Mouse (Mus musculus) heart, postnatal 10 days (tissue): ENCODE measurements around the gene Dohh. TPM values are rescaled to one million over a fixed set of nuclear protein-coding genes. Genes with fewer than 3 reads are reported as not detected.

Source experiments
- DNase-seq, 2 experiments: peaks; one replicate each; pipeline ENCODE4 v3.0.0; 2021
- intact Hi-C: fragments of 180-260 bp; cut with DNase I; formaldehyde crosslinking; loops from one replicate; pipeline ENCODE4 v1.15.1; 2025
- total RNA-seq, 2 experiments: library from RNA; stranded (reverse); gene quantifications; 2 replicates each; pipeline ENCODE4 v1.2.3; 2021

Gene Dohh
- total RNA-seq, 2 experiments from 2014 or later, result 53.2 to 57.5 TPM

- intact Hi-C loops, result no loop called here
- DNase-seq, result no peak
Measured at GRCm38 (mm10) chr10:81401205-81401520, 16.9 kb downstream of the Dohh start.

- peak; percentile 86 to 88 for DNase-seq
- intact Hi-C loops, result no loop called here
Measured at GRCm38 (mm10) chr10:81401521-81402226, 17.4 kb downstream of the Dohh start.

- intact Hi-C loops, result no loop called here
- no peak for DNase-seq
Measured at GRCm38 (mm10) chr10:81402227-81402765, 18.1 kb downstream of the Dohh start.

GRCm38 (mm10) chr10:81403511-81403910 lies 19.3 kb downstream of the Dohh start:
- intact Hi-C loops, result no loop called here
- DNase-seq, result no peak

- no peak for DNase-seq
- intact Hi-C loops, result no loop called here
Measured at GRCm38 (mm10) chr10:81404082-81404481, 19.9 kb downstream of the Dohh start.

- intact Hi-C loops, result no loop called here
- no peak for DNase-seq
Measured at GRCm38 (mm10) chr10:81404720-81405119, 20.5 kb downstream of the Dohh start.

- intact Hi-C loops, result loop anchor here (2.0 kb wide), 1 partner anchor 15 kb away; no protein-coding TSS in a partner anchor
- DNase-seq, result peak; percentile 61 to 81
Measured at GRCm38 (mm10) chr10:81405588-81406201, 21.5 kb downstream of the Dohh start.

GRCm38 (mm10) chr10:81406504-81407440 lies 22.5 kb downstream of the Dohh start:
- intact Hi-C loops, result loop anchor here (2.0 kb wide), 1 partner anchor 16 kb away; no protein-coding TSS in a partner anchor
- DNase-seq, result no peak

GRCm38 (mm10) chr10:81407539-81408423 lies 23.6 kb downstream of the Dohh start:
- intact Hi-C loops, result loop anchor here (2.0 kb wide), 1 partner anchor 17 kb away; no protein-coding TSS in a partner anchor

GRCm38 (mm10) chr10:81408424-81408729 lies 24.1 kb downstream of the Dohh start:
- DNase-seq, result no peak
- intact Hi-C loops, result no loop called here

More at GRCm38 (mm10) chr10:81407539-81408423, 23.6 kb downstream of the Dohh start:
- DNase-seq, result peak; percentile 90 to 93

GRCm38 (mm10) chr10:81408871-81409291 lies 24.7 kb downstream of the Dohh start:
- intact Hi-C loops, result no loop called here
- DNase-seq, result peak; percentile 89 to 91

- intact Hi-C loops, result no loop called here
- DNase-seq, result no peak
Measured at GRCm38 (mm10) chr10:81409330-81409729, 25.1 kb downstream of the Dohh start.

- intact Hi-C loops, result loop anchor here (2.0 kb wide), 1 partner anchor 14 kb away; no protein-coding TSS in a partner anchor
- no peak for DNase-seq
Measured at GRCm38 (mm10) chr10:81410350-81410749, 26.1 kb downstream of the Dohh start.

GRCm38 (mm10) chr10:81410981-81411380 lies 26.8 kb downstream of the Dohh start:
- intact Hi-C loops, result loop anchor here (2.0 kb wide), 1 partner anchor 14 kb away; no protein-coding TSS in a partner anchor
- DNase-seq, result peak; percentile 73 to 81

- peak; percentile 95 to 96 for DNase-seq
- intact Hi-C loops, result loop anchor here (2.0 kb wide), 1 partner anchor 13 kb away; no protein-coding TSS in a partner anchor
Measured at GRCm38 (mm10) chr10:81411471-81412400, 27.5 kb downstream of the Dohh start.

- intact Hi-C loops, result no loop called here
- no peak for DNase-seq
Measured at GRCm38 (mm10) chr10:81412586-81413309, 28.5 kb downstream of the Dohh start.

- intact Hi-C loops, result loop anchor here (1.0 kb wide), 1 partner anchor 15 kb away; no protein-coding TSS in a partner anchor
- peak; percentile 93 to 95 for DNase-seq
Measured at GRCm38 (mm10) chr10:81413310-81414261, 29.4 kb downstream of the Dohh start.
